Mouse (Mus musculus): ENCODE results near the gene Prrx2. TPM values are rescaled to one million over a fixed set of nuclear protein-coding genes. Genes with fewer than 3 reads are reported as not detected.

Gene Prrx2
- polyA plus RNA-seq, 1 experiment from 2014 or later = 6.9 TPM

DNA sequence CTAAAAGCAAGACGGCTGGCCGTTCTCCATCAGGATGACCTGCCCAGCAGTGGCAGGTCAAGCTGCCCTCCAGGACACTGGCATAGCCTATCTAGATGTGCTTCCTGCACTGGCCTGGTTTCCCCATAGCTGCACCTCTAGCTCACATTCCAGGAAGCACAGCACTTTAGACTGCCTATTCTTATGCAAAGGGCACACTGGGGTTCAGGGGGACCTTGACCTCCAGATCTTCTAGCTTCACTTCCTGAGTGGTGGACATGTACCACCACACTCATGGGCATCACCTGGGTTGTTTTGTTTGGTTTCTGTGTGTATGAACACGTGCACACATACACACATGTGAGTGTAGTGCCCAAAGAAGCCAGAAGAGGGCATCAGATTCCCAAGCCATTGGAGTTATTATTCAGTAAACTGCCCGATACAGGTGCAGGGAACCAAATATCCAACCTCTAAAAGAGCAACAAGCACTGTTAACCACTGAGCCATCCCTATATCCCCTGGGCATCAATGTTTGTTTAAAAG, 50.1 kb downstream of the Prrx2 start:
- Histone ChIP-seq H3K9ac (ENCODE audit: low read depth, low read length) (no peak overlapping the region), H3K4me1 (replicated peaks; ENCODE audit: insufficient read depth, low read length) (no peaks in the 10 kb centered on the region), H3K27me3 (ENCODE audit: insufficient read depth, low read length) (no peaks in the 10 kb centered on the region), H3K4me3 (replicated peaks; ENCODE audit: low read depth, low read length) (no peak overlapping the region), H3K9me3 (replicated peaks; ENCODE audit: low read length) (no peaks in the 10 kb centered on the region), H3K4me2 (ENCODE audit: low read length) (no peak overlapping the region), H3K27ac (no peak overlapping the region), H3K36me3 (ENCODE audit: insufficient read depth, low read length) (no peaks in the 10 kb centered on the region)
- WGBS = 91% methylated on average over 4 of the region's 4 CpGs
- DNase-seq (ENCODE audit: low spot score) = no peak
- ATAC-seq (replicated peaks; ENCODE audit: low FRiP score, low read depth) = no peak
- TF ChIP-seq CTCF (IDR thresholded peaks at IDR 0.05; ENCODE audit: low read depth) = 0 out of 2 replicates have a peak, but pooled peaks have one; percentile 19

DNA sequence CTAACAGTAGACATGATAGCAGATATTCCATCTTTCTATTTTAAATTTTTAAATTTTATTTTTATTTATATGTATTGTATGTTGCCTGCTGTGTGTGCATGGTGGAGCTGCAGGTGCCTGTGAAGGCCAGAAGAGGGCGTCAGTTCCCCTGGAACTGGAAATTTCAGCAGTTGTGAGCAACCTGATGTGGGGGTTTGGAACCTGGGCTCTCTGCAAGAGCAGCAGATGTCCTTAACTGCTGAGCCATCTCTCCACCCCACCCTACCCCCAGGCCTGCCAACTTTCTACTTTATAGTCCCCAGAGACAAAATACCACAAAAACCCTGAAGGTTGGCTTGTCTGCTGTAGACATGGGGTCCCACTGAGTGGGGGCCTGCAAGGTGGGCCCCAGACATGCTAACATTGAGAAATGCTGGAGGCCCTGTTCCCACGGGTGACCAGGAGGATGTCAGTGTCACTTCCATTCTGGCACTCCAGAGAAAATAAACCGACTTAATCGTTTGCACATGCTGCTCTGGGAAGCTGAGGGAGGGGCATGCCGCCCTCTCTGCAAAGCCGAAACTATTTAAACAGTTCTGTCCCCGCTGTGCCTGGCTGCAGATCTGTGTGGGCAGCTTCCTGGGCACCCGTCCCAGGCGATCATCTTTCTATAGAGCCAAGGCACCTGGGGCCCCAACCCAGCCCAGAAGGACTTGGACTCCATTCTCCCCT, 50.8 kb downstream of the Prrx2 start:
- H3K27me3 ChIP-seq (ENCODE audit: insufficient read depth, low read length) = no peaks in the 10 kb centered on the region
- DNase-seq (ENCODE audit: low spot score) (peak; percentile 79), ATAC-seq (replicated peaks; ENCODE audit: low FRiP score, low read depth) (peak; percentile 21)
- no peak overlapping the region for H3K4me2 ChIP-seq (ENCODE audit: low read length)
- no peaks in the 10 kb centered on the region for H3K4me1 ChIP-seq (replicated peaks; ENCODE audit: insufficient read depth, low read length)
- TF ChIP-seq CTCF (IDR thresholded peaks at IDR 0.05; ENCODE audit: low read depth) = no peak
- WGBS = 23% methylated on average over 9 of the region's 9 CpGs
- no peak overlapping the region for H3K27ac ChIP-seq
- H3K9ac ChIP-seq (ENCODE audit: low read depth, low read length) = no peak overlapping the region
- 0 out of 2 replicates have a peak, but pooled peaks cover 3% of the 10 kb centered on the region for H3K36me3 ChIP-seq (ENCODE audit: insufficient read depth, low read length)
- no peak overlapping the region for H3K4me3 ChIP-seq (replicated peaks; ENCODE audit: low read depth, low read length)
- H3K9me3 ChIP-seq (replicated peaks; ENCODE audit: low read length) = no peaks in the 10 kb centered on the region

DNA sequence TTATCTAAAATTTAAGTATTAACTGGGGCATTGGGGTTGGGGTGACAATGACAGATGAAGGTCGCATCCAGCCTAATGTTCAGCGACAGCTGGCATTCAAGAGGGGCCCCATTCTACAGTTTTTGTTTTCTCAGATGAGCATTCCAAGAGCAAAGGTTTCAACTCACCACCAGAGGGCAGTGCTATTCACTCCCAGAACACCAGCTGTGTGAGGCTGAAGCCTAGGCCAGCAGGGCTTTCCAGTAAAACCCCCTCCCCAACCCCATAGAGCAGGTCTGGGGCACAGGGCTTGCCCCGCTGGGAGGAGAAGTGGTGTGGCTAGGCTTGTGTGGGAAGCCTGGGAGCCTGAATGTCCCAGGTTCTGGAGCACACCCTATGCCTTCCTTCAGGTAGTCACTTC, 56.2 kb downstream of the Prrx2 start:
- 0 out of 2 replicates have a peak, but pooled peaks cover 3% of the 10 kb centered on the region for H3K36me3 ChIP-seq (ENCODE audit: insufficient read depth, low read length)
- H3K4me3 ChIP-seq (replicated peaks; ENCODE audit: low read depth, low read length) = no peak overlapping the region
- WGBS = 9% methylated on average over 3 of the region's 3 CpGs
- H3K27ac ChIP-seq = no peak overlapping the region
- peak; percentile 90 for DNase-seq (ENCODE audit: low spot score)
- H3K4me2 ChIP-seq (ENCODE audit: low read length) = no peak overlapping the region
- peak; percentile 89 for TF ChIP-seq CTCF (IDR thresholded peaks at IDR 0.05; ENCODE audit: low read depth)
- H3K4me1 ChIP-seq (replicated peaks; ENCODE audit: insufficient read depth, low read length) = 0 out of 2 replicates have a peak, but pooled peaks cover 6% of the 10 kb centered on the region
- H3K9ac ChIP-seq (ENCODE audit: low read depth, low read length) = no peak overlapping the region
- H3K27me3 ChIP-seq (ENCODE audit: insufficient read depth, low read length) = no peaks in the 10 kb centered on the region
- ATAC-seq (replicated peaks; ENCODE audit: low FRiP score, low read depth) = peak; percentile 40; the same call in 1 of the 2 replicates
- no peaks in the 10 kb centered on the region for H3K9me3 ChIP-seq (replicated peaks; ENCODE audit: low read length)

DNA sequence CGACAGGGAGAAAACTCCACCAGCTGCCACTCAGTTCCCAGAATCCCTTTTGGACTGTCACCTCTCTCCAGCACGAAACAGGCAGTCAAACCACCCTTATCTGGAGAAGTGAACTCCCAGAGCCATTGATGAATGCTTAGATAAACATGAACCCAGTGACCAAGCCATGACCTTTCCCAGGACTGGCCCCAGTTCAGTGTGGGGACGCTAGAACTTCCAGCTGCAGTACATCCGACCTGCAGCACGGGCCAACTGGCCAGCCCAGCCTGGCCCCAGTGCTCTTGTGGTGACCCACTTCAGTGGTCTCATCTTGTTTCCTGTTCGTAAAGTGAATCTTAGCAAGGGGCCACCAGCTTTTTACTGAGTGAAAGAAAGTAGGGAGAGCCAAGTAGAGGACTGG, 58.6 kb downstream of the Prrx2 start:
- ATAC-seq (replicated peaks; ENCODE audit: low FRiP score, low read depth) (no peak), DNase-seq (ENCODE audit: low spot score) (peak; percentile 54)

DNA sequence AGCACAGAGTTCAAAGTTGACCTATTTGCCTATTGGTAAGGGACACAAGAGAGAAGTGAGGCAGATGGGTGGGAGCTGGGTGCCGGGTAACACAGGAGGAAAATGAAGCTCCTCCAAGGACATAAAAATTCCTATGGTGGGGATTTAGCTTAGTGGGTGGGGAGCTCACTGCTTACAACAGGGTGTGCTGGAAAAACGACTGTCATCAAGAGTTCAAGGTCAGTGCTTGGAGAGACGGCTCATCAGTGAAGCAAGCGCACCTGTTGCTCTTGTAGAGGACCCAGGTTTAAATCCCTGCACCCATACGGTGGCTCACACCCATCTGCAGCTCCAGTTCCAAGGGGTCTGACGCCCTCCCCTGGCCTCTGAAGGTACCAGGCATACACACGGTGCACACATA, 59.2 kb downstream of the Prrx2 start:
- no peaks in the 10 kb centered on the region for H3K9me3 ChIP-seq (replicated peaks; ENCODE audit: low read length)
- WGBS = 82% methylated on average over 7 of the region's 7 CpGs
- no peaks in the 10 kb centered on the region for H3K27me3 ChIP-seq (ENCODE audit: insufficient read depth, low read length)
- 0 out of 2 replicates have a peak, but pooled peaks cover 3% of the 10 kb centered on the region for H3K36me3 ChIP-seq (ENCODE audit: insufficient read depth, low read length)
- H3K4me2 ChIP-seq (ENCODE audit: low read length) = no peak overlapping the region
- H3K9ac ChIP-seq (ENCODE audit: low read depth, low read length) = no peak overlapping the region
- no peak for ATAC-seq (replicated peaks; ENCODE audit: low FRiP score, low read depth)
- H3K27ac ChIP-seq = no peak overlapping the region
- TF ChIP-seq CTCF (IDR thresholded peaks at IDR 0.05; ENCODE audit: low read depth) = no peak
- H3K4me1 ChIP-seq (replicated peaks; ENCODE audit: insufficient read depth, low read length) = 0 out of 2 replicates have a peak, but pooled peaks cover 6% of the 10 kb centered on the region
- DNase-seq (ENCODE audit: low spot score) = no peak
- no peak overlapping the region for H3K4me3 ChIP-seq (replicated peaks; ENCODE audit: low read depth, low read length)

More for the DNA sequence above, 58.6 kb downstream of the Prrx2 start:
- Histone ChIP-seq H3K4me2 (ENCODE audit: low read length) (no peak overlapping the region), H3K27me3 (ENCODE audit: insufficient read depth, low read length) (no peaks in the 10 kb centered on the region), H3K9ac (ENCODE audit: low read depth, low read length) (no peak overlapping the region), H3K4me3 (replicated peaks; ENCODE audit: low read depth, low read length) (no peak overlapping the region), H3K9me3 (replicated peaks; ENCODE audit: low read length) (no peaks in the 10 kb centered on the region), H3K36me3 (ENCODE audit: insufficient read depth, low read length) (0 out of 2 replicates have a peak, but pooled peaks cover 3% of the 10 kb centered on the region), H3K4me1 (replicated peaks; ENCODE audit: insufficient read depth, low read length) (0 out of 2 replicates have a peak, but pooled peaks cover 6% of the 10 kb centered on the region), H3K27ac (no peak overlapping the region)
- TF ChIP-seq CTCF (IDR thresholded peaks at IDR 0.05; ENCODE audit: low read depth) = no peak
- 8% methylated on average over 6 of the region's 6 CpGs for WGBS

DNA sequence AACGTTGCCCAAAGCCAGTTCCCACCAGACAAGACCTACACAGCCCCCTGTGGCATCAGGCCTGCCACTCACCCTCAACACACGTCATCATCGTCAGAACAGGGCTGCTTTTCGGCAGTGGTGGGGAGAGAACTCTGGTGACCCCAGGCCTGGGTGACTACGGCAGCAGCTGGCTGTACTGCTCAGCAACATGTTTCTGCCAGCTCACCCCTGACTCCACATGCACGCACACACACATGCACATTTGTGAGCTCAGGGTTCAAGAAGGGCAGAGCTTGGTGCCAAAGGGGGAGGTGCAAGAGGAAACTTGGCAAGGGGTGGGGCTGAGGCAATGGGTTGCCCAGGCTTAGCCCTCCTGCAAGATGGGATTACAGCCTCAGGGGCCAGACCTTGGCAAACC, 62.5 kb downstream of the Prrx2 start:
- Histone ChIP-seq H3K4me1 (replicated peaks; ENCODE audit: insufficient read depth, low read length) (0 out of 2 replicates have a peak, but pooled peaks cover 6% of the 10 kb centered on the region), H3K9ac (ENCODE audit: low read depth, low read length) (no peak overlapping the region), H3K27ac (peak overlapping the region; percentile 36; the same call in 1 of the 2 replicates), H3K4me2 (ENCODE audit: low read length) (no peak overlapping the region), H3K36me3 (ENCODE audit: insufficient read depth, low read length) (no peaks in the 10 kb centered on the region), H3K4me3 (replicated peaks; ENCODE audit: low read depth, low read length) (no peak overlapping the region), H3K9me3 (replicated peaks; ENCODE audit: low read length) (no peaks in the 10 kb centered on the region), H3K27me3 (ENCODE audit: insufficient read depth, low read length) (no peaks in the 10 kb centered on the region)
- DNase-seq (ENCODE audit: low spot score) (no peak), ATAC-seq (replicated peaks; ENCODE audit: low FRiP score, low read depth) (peak; percentile 34)
- TF ChIP-seq CTCF (IDR thresholded peaks at IDR 0.05; ENCODE audit: low read depth) = no peak
- WGBS = 38% methylated on average over 6 of the region's 6 CpGs

Measured in kidney, postnatal 0 days (tissue).